Mouse (Mus musculus): ENCODE measurements around the gene Srf. TPM values are rescaled to one million over a fixed set of nuclear protein-coding genes. Genes with fewer than 3 reads are reported as not detected.

Srf gene
- polyA plus RNA-seq, 1 experiment: 51.1 TPM

- Histone ChIP-seq H3K4me3 (no peak overlapping the region), H3K79me2 (ENCODE audit: control insufficient read depth, insufficient read depth) (no peaks in the 10 kb centered on the region), H3K4me2 (ENCODE audit: low read depth) (no peak overlapping the region), H3K36me3 (ENCODE audit: control insufficient read depth, insufficient read depth) (no peaks in the 10 kb centered on the region), H3ac (ENCODE audit: control insufficient read depth, insufficient read length) (no peak overlapping the region), H3K27me3 (ENCODE audit: control insufficient read depth, insufficient read depth, insufficient read length) (no peaks in the 10 kb centered on the region)
- TF ChIP-seq CEBPB (IDR thresholded peaks at IDR 0.05; ENCODE audit: insufficient read depth, poor library complexity, severe bottlenecking): no peak
- no peak for TF ChIP-seq TCF12 (IDR thresholded peaks at IDR 0.05; ENCODE audit: insufficient read depth, poor library complexity, severe bottlenecking)
- no peak for TF ChIP-seq SRF (IDR thresholded peaks at IDR 0.05; ENCODE audit: control insufficient read depth, insufficient read length, low read depth)
- no peak for TF ChIP-seq MAX (IDR thresholded peaks at IDR 0.05; ENCODE audit: low read depth)
- no peak for TF ChIP-seq POLR2A (IDR thresholded peaks at IDR 0.05; ENCODE audit: insufficient read length, low read depth)
- no peak for TF ChIP-seq POLR2AphosphoS2 (IDR thresholded peaks at IDR 0.05; ENCODE audit: insufficient read length, low read depth)
- no peak for TF ChIP-seq MYOD1 (IDR thresholded peaks at IDR 0.05; ENCODE audit: control insufficient read depth in 1 of 3, insufficient read length in 2 of 3, low read depth in 2 of 3)
- TF ChIP-seq E2F4 (IDR thresholded peaks at IDR 0.05; ENCODE audit: insufficient read depth): no peak
- TF ChIP-seq MYOG (IDR thresholded peaks at IDR 0.05; ENCODE audit: control insufficient read depth in 1 of 3, insufficient read depth in 1 of 3, insufficient read length in 2 of 3, low read depth in 2 of 3): no peak
- TF ChIP-seq USF1 (IDR thresholded peaks at IDR 0.05; ENCODE audit: low read depth): no peak
These were observed 32.2 kb upstream of the Srf start for GRCm38 (mm10) chr17:46588173-46588572.

GRCm38 (mm10) chr17:46586327-46586726, 30.4 kb upstream of the Srf start:
- Histone ChIP-seq H3K36me3 (ENCODE audit: control insufficient read depth, insufficient read depth) (no peaks in the 10 kb centered on the region), H3K79me2 (ENCODE audit: control insufficient read depth, insufficient read depth) (no peaks in the 10 kb centered on the region), H3K4me3 (no peak overlapping the region), H3ac (ENCODE audit: control insufficient read depth, insufficient read length) (no peak overlapping the region), H3K4me2 (ENCODE audit: low read depth) (no peak overlapping the region), H3K27me3 (ENCODE audit: control insufficient read depth, insufficient read depth, insufficient read length) (no peaks in the 10 kb centered on the region)
- no peak for TF ChIP-seq SRF (IDR thresholded peaks at IDR 0.05; ENCODE audit: control insufficient read depth, insufficient read length, low read depth)
- TF ChIP-seq POLR2AphosphoS2 (IDR thresholded peaks at IDR 0.05; ENCODE audit: insufficient read length, low read depth): no peak
- TF ChIP-seq TCF3 (IDR thresholded peaks at IDR 0.05; ENCODE audit: insufficient read length, low read depth): no peak
- no peak for TF ChIP-seq CEBPB (IDR thresholded peaks at IDR 0.05; ENCODE audit: insufficient read depth, poor library complexity, severe bottlenecking)
- TF ChIP-seq USF1 (IDR thresholded peaks at IDR 0.05; ENCODE audit: low read depth): no peak
- no peak for TF ChIP-seq E2F4 (IDR thresholded peaks at IDR 0.05; ENCODE audit: insufficient read depth)
- TF ChIP-seq MYOD1 (IDR thresholded peaks at IDR 0.05; ENCODE audit: control insufficient read depth in 1 of 3, insufficient read length in 2 of 3, low read depth in 2 of 3): no peak
- TF ChIP-seq REST (IDR thresholded peaks at IDR 0.05; ENCODE audit: insufficient read depth, insufficient read length): no peak
- TF ChIP-seq MYOG (IDR thresholded peaks at IDR 0.05; ENCODE audit: control insufficient read depth in 1 of 3, insufficient read depth in 1 of 3, insufficient read length in 2 of 3, low read depth in 2 of 3): no peak
- no peak for TF ChIP-seq MAX (IDR thresholded peaks at IDR 0.05; ENCODE audit: low read depth)
- no peak for TF ChIP-seq TCF12 (IDR thresholded peaks at IDR 0.05; ENCODE audit: insufficient read depth, poor library complexity, severe bottlenecking)
- no peak for TF ChIP-seq POLR2A (IDR thresholded peaks at IDR 0.05; ENCODE audit: insufficient read length, low read depth)

DNA sequence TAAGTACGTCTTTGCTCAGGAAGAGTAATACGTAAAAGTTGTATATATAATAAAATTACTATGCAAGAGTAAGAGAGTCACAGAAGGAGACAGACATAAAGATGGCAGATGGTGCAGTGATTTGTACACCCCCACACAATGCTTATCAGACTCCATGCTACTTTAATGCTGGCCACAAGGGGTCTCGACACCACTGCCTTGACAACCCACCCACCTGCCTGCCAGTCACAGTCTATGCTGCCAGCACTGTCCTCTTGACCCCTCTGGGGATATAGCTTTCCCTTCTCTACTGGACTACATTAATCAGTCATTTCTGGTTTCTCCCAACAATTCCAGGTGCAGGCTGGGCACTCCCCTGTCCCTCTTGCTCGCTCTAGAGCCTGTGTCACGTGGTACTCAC, 22.7 kb upstream of the Srf start:
- no peaks in the 10 kb centered on the region for H3K79me2 ChIP-seq (ENCODE audit: control insufficient read depth, insufficient read depth)
- TF ChIP-seq MAX (IDR thresholded peaks at IDR 0.05; ENCODE audit: low read depth) (no peak), REST (IDR thresholded peaks at IDR 0.05; ENCODE audit: insufficient read depth, insufficient read length) (no peak), CEBPB (IDR thresholded peaks at IDR 0.05; ENCODE audit: insufficient read depth, poor library complexity, severe bottlenecking) (no peak), POLR2AphosphoS2 (IDR thresholded peaks at IDR 0.05; ENCODE audit: insufficient read length, low read depth) (no peak), TCF12 (IDR thresholded peaks at IDR 0.05; ENCODE audit: insufficient read depth, poor library complexity, severe bottlenecking) (no peak), MYOG (IDR thresholded peaks at IDR 0.05; ENCODE audit: control insufficient read depth in 1 of 3, insufficient read depth in 1 of 3, insufficient read length in 2 of 3, low read depth in 2 of 3) (no peak), POLR2A (IDR thresholded peaks at IDR 0.05; ENCODE audit: insufficient read length, low read depth) (no peak), USF1 (IDR thresholded peaks at IDR 0.05; ENCODE audit: low read depth) (no peak), MYOD1 (IDR thresholded peaks at IDR 0.05; ENCODE audit: control insufficient read depth in 1 of 3, insufficient read length in 2 of 3, low read depth in 2 of 3) (no peak), E2F4 (IDR thresholded peaks at IDR 0.05; ENCODE audit: insufficient read depth) (no peak), SRF (IDR thresholded peaks at IDR 0.05; ENCODE audit: control insufficient read depth, insufficient read length, low read depth) (no peak), TCF3 (IDR thresholded peaks at IDR 0.05; ENCODE audit: insufficient read length, low read depth) (no peak)
- no peak overlapping the region for H3ac ChIP-seq (ENCODE audit: control insufficient read depth, insufficient read length)
- no peak overlapping the region for H3K4me3 ChIP-seq
- no peak overlapping the region for H3K4me2 ChIP-seq (ENCODE audit: low read depth)
- H3K36me3 ChIP-seq (ENCODE audit: control insufficient read depth, insufficient read depth): no peaks in the 10 kb centered on the region
- no peaks in the 10 kb centered on the region for H3K27me3 ChIP-seq (ENCODE audit: control insufficient read depth, insufficient read depth, insufficient read length)

DNA sequence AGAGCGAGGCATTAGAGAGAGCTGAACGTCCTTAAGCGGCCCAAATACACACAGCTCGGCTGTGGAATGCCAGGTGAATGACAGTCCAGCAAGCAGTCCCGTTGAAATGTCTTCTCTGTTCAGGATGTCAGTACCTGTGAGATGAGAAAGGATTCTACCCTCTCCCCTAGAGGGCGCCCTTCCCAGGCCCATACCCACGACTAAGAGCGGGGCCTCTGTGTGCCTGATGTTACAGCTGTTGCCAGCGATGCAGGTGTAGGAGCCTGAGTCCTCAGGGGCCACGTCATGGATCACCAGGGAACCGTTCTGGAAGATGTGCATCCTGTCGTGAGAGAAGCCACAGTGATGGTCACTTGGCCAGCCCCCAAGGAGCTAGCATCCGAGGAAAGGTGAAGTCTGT, 20.1 kb upstream of the Srf start:
- no peak overlapping the region for H3ac ChIP-seq (ENCODE audit: control insufficient read depth, insufficient read length)
- no peaks in the 10 kb centered on the region for H3K27me3 ChIP-seq (ENCODE audit: control insufficient read depth, insufficient read depth, insufficient read length)
- H3K36me3 ChIP-seq (ENCODE audit: control insufficient read depth, insufficient read depth): no peaks in the 10 kb centered on the region
- no peak for TF ChIP-seq CEBPB (IDR thresholded peaks at IDR 0.05; ENCODE audit: insufficient read depth, poor library complexity, severe bottlenecking)
- TF ChIP-seq MYOD1 (IDR thresholded peaks at IDR 0.05; ENCODE audit: control insufficient read depth in 1 of 3, insufficient read length in 2 of 3, low read depth in 2 of 3): no peak
- no peak for TF ChIP-seq SRF (IDR thresholded peaks at IDR 0.05; ENCODE audit: control insufficient read depth, insufficient read length, low read depth)
- no peak for TF ChIP-seq TCF12 (IDR thresholded peaks at IDR 0.05; ENCODE audit: insufficient read depth, poor library complexity, severe bottlenecking)
- no peak for TF ChIP-seq POLR2A (IDR thresholded peaks at IDR 0.05; ENCODE audit: insufficient read length, low read depth)
- TF ChIP-seq TCF3 (IDR thresholded peaks at IDR 0.05; ENCODE audit: insufficient read length, low read depth): no peak
- no peak for TF ChIP-seq E2F4 (IDR thresholded peaks at IDR 0.05; ENCODE audit: insufficient read depth)
- TF ChIP-seq POLR2AphosphoS2 (IDR thresholded peaks at IDR 0.05; ENCODE audit: insufficient read length, low read depth): no peak
- H3K79me2 ChIP-seq (ENCODE audit: control insufficient read depth, insufficient read depth): no peaks in the 10 kb centered on the region
- H3K4me2 ChIP-seq (ENCODE audit: low read depth): no peak overlapping the region
- no peak overlapping the region for H3K4me3 ChIP-seq
